In the genomic region with DNA sequence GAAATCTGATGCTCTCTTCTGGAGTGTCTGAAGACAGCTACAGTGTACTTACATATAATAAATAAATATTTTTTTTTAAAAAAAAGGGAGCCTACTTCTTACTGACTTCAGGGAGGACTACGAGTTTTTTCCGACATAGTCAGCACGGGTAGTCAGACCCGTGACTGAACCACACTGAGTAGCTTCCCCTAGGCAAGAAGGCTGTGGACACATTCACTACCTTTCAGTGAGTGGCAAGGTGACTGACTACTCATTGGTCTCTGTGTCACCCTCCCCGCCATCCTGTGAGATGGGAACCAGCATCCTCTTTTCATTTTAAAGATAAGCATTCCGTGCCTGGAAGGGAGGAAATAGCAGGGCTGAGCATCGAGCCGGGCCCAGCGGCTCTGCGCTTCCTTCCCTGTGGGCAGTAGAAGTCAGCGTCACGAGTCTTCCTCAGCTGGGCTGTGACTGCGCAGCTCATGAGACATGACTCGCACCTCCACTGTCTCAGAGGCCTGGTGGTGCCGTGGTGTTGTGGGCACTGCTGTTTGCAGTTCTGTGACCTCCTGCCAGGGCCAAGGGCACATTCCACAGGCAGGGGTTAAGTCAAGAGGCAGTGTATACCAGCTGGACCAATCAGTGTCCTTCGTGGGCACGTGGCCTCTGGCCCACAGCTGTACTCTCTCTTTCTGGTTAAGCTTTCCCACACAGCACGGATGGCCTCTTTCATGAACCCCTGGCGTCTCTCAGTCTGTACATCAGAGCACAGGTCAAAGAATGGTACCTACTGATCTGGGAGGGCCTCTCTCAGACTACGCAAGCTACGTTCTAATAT, we compare ENCODE assay signal across 8 mouse cellular contexts. TPM values are rescaled to one million over a fixed set of nuclear protein-coding genes. Genes with fewer than 3 reads are reported as not detected.
DNase-seq lines count a peak whose midpoint lies in the region; ATAC-seq and TF ChIP-seq lines count a peak whose summit lies in the region.

No protein-coding gene starts in this region.

- TF ChIP-seq CTCF in lung, embryonic 14.5 days (IDR thresholded peaks at IDR 0.05; ENCODE audit: low read depth): no peak
- no peak for TF ChIP-seq CTCF in cortical plate, adult 2 months (IDR thresholded peaks at IDR 0.05; ENCODE audit: extremely low read depth, insufficient read depth, low read length)
- TF ChIP-seq CTCF in spleen, adult 2 months (IDR thresholded peaks at IDR 0.05; ENCODE audit: extremely low read depth, insufficient read depth, insufficient read length, insufficient replicate concordance): no peak

- no peaks in the 10 kb centered on the region for H3K9me3 ChIP-seq in lung, embryonic 14.5 days (ENCODE audit: low read depth, low read length)
- no peaks in the 10 kb centered on the region for H3K9me3 ChIP-seq in liver, embryonic 12.5 days (replicated peaks)
- no peaks in the 10 kb centered on the region for H3K9me3 ChIP-seq in hindbrain, embryonic 14.5 days (ENCODE audit: control insufficient read depth, low read length)

- peak; percentile 30 for DNase-seq in lung, embryonic 14.5 days
- DNase-seq in lung, postnatal 10 days: no peak
- peak; percentile 74 to 83 for DNase-seq in spleen, adult 2 months (ENCODE audit: low read depth in 1 of 2, low spot score in 2 of 2)
- no peak for DNase-seq in hindbrain, embryonic 14.5 days (ENCODE audit: low spot score)
- no peak for DNase-seq in frontal cortex, postnatal 36 days (ENCODE audit: low spot score in 2 of 2)
- no peak for DNase-seq in layer of hippocampus, adult 18-20 months (ENCODE audit: low spot score in 2 of 2)

- ATAC-seq in lung, embryonic 14.5 days (ENCODE audit: insufficient read depth): peak; percentile 38; the same call in 1 of the 2 replicates
- ATAC-seq in liver, embryonic 12.5 days: peak; percentile 47; the same call in 1 of the 2 replicates
- ATAC-seq in hindbrain, embryonic 14.5 days (ENCODE audit: low FRiP score): no peak

- no peaks in the 10 kb centered on the region for H3K36me3 ChIP-seq in lung, embryonic 14.5 days (ENCODE audit: insufficient read depth)
- no peaks in the 10 kb centered on the region for H3K36me3 ChIP-seq in liver, embryonic 12.5 days
- no peaks in the 10 kb centered on the region for H3K36me3 ChIP-seq in spleen, adult 2 months (ENCODE audit: control insufficient read depth, insufficient read depth, low read length)
- no peaks in the 10 kb centered on the region for H3K36me3 ChIP-seq in hindbrain, embryonic 14.5 days (replicated peaks; ENCODE audit: control insufficient read depth, insufficient read depth)

- WGBS in lung, embryonic 14.5 days: 42% methylated on average over 21 of the region's 21 CpGs
- whole genome bisulfite sequencing in liver, embryonic 12.5 days (ENCODE audit: insufficient replicate concordance): 24% methylated on average over 21 of the region's 21 CpGs
- WGBS in spleen, adult 2 months: 18% methylated on average over 21 of the region's 21 CpGs
- 80% methylated on average over 21 of the region's 21 CpGs for WGBS in hindbrain, embryonic 14.5 days

- TF ChIP-seq POLR2A in cortical plate, adult 2 months (IDR thresholded peaks at IDR 0.05; ENCODE audit: extremely low read depth, insufficient read depth, low read length): no peak
- no peak for TF ChIP-seq POLR2A in spleen, adult 2 months (IDR thresholded peaks at IDR 0.05; ENCODE audit: low read depth, low read length)

- peaks cover 5% of the 10 kb centered on the region for H3K4me1 ChIP-seq in lung, embryonic 14.5 days (ENCODE audit: insufficient read depth)
- H3K4me1 ChIP-seq in cortical plate, adult 2 months (ENCODE audit: control insufficient read depth, insufficient read depth, low read length): no peaks in the 10 kb centered on the region; the same call in 1 of the 2 replicates
- H3K4me1 ChIP-seq in liver, embryonic 12.5 days: peaks cover 4% of the 10 kb centered on the region; the same call in 1 of the 2 replicates
- H3K4me1 ChIP-seq in spleen, adult 2 months (ENCODE audit: control insufficient read depth, insufficient read depth, insufficient read length): peaks cover 43% of the 10 kb centered on the region
- 0 out of 2 replicates have a peak, but pooled peaks cover under 1% of the 10 kb centered on the region for H3K4me1 ChIP-seq in hindbrain, embryonic 14.5 days (replicated peaks; ENCODE audit: control insufficient read depth, insufficient read depth, low read length)

- no peak overlapping the region for H3K4me2 ChIP-seq in lung, embryonic 14.5 days
- 0 out of 2 replicates have a peak overlapping the region, but pooled peaks have one; percentile 11 for H3K4me2 ChIP-seq in liver, embryonic 12.5 days
- H3K4me2 ChIP-seq in hindbrain, embryonic 14.5 days (replicated peaks): no peak overlapping the region

- no peak overlapping the region for H3K27ac ChIP-seq in lung, embryonic 14.5 days (ENCODE audit: low read depth)
- H3K27ac ChIP-seq in cortical plate, adult 2 months (ENCODE audit: insufficient read depth, low read length): peak overlapping the region; percentile 64; the same call in 1 of the 2 replicates
- 0 out of 2 replicates have a peak overlapping the region, but pooled peaks have one; percentile 21 for H3K27ac ChIP-seq in liver, embryonic 12.5 days
- H3K27ac ChIP-seq in spleen, adult 2 months (ENCODE audit: insufficient read depth, low read length): peak overlapping the region; percentile 95
- H3K27ac ChIP-seq in hindbrain, embryonic 14.5 days: no peak overlapping the region

- no peaks in the 10 kb centered on the region for H3K27me3 ChIP-seq in lung, embryonic 14.5 days (ENCODE audit: insufficient read depth, low read length)
- 0 out of 2 replicates have a peak, but pooled peaks cover 4% of the 10 kb centered on the region for H3K27me3 ChIP-seq in liver, embryonic 12.5 days (replicated peaks)
- H3K27me3 ChIP-seq in spleen, adult 2 months (ENCODE audit: control insufficient read depth, insufficient read depth, low read length): no peaks in the 10 kb centered on the region
- no peaks in the 10 kb centered on the region for H3K27me3 ChIP-seq in hindbrain, embryonic 14.5 days (ENCODE audit: control insufficient read depth, insufficient read depth, low read length)

- no peak overlapping the region for H3K4me3 ChIP-seq in lung, embryonic 14.5 days (ENCODE audit: low read depth, low read length)
- no peak overlapping the region for H3K4me3 ChIP-seq in cortical plate, adult 2 months (ENCODE audit: insufficient read depth, low read length)
- H3K4me3 ChIP-seq in liver, embryonic 12.5 days: no peak overlapping the region
- no peak overlapping the region for H3K4me3 ChIP-seq in spleen, adult 2 months (ENCODE audit: extremely low read depth, insufficient read depth, insufficient read length)
- H3K4me3 ChIP-seq in hindbrain, embryonic 14.5 days (replicated peaks; ENCODE audit: low read length): no peak overlapping the region

- no peak overlapping the region for H3K9ac ChIP-seq in lung, embryonic 14.5 days
- H3K9ac ChIP-seq in liver, embryonic 12.5 days: no peak overlapping the region
- H3K9ac ChIP-seq in hindbrain, embryonic 14.5 days: no peak overlapping the region

RNA-seq across cellular contexts. Expression of a gene that starts 45.7 kb away (rescaled TPM):
- 2.7 TPM in 2 replicates for polyA plus RNA-seq in lung, embryonic 14.5 days (2014; fragmentation: Nextera tagmentation; extraction: Ambion mirVana)
- polyA plus RNA-seq in cortical plate, adult 2 months (2012; rRNA removed): 2.6 TPM in 2 replicates
- 5.5 and 6.0 TPM in 2 replicates for polyA plus RNA-seq in liver, embryonic 12.5 days (2016; fragmentation: Nextera tagmentation; extraction: Ambion mirVana)
- 40.7 and 45.8 TPM in 2 replicates for polyA plus RNA-seq in spleen, adult 2 months (2012; rRNA removed)
- 1.7 and 2.2 TPM in 2 replicates for polyA plus RNA-seq in hindbrain, embryonic 14.5 days (2014; fragmentation: Nextera tagmentation; extraction: Ambion mirVana)
- 1 to 10 TPM; 2.2 to 2.3 TPM for total RNA-seq in layer of hippocampus, adult 18-20 months (2021)

Comparison
In these comparisons a context has a peak if more than half of its experiments do, and no peak if none do; other contexts are left out.
1. DNase-seq: peak in lung, embryonic 14.5 days (single experiment) and spleen, adult 2 months (2 of 2); none in lung, postnatal 10 days (single experiment), hindbrain, embryonic 14.5 days (single experiment), frontal cortex, postnatal 36 days (0 of 2) and layer of hippocampus, adult 18-20 months (0 of 2).
2. H3K27ac ChIP-seq: peak in cortical plate, adult 2 months (single experiment), liver, embryonic 12.5 days (single experiment) and spleen, adult 2 months (single experiment); none in lung, embryonic 14.5 days (single experiment) and hindbrain, embryonic 14.5 days (single experiment).